Mouse (Mus musculus) B cell, adult 62 days (primary cell): ENCODE results near the gene Dvl1. TPM values are rescaled to one million over a fixed set of nuclear protein-coding genes. Genes with fewer than 3 reads are reported as not detected.

Experiments
- total RNA-seq: library from RNA; stranded (reverse); gene quantifications from 4 replicates; pipeline ENCODE4 v1.2.4, GENCODE M21; 2023

The Dvl1 gene
- 70.4 to 73.0 TPM (median 71.2 TPM) in 4 replicates for total RNA-seq

GRCm38 (mm10) chr4:155846871-155847578 lies at the start of gene Dvl1:
Gene Dvl1 (plus strand): TSS chr4:155847402.

GRCm38 (mm10) chr4:155802741-155803339 lies 44.4 kb upstream of the Dvl1 start, which contains the start of gene Mrpl20:
Gene Mrpl20 (plus strand): TSS chr4:155802878.

GRCm38 (mm10) chr4:155811929-155812664 lies 35.1 kb upstream of the Dvl1 start, which contains the start of gene Ccnl2:
Gene Ccnl2 (plus strand): TSS chr4:155812489.

GRCm38 (mm10) chr4:155831205-155831766 lies 15.9 kb upstream of the Dvl1 start, which contains the start of gene Aurkaip1:
Gene Aurkaip1 (plus strand): TSS chr4:155831272.

GRCm38 (mm10) chr4:155839483-155839910 lies 7.7 kb upstream of the Dvl1 start, which contains the start of gene Mxra8:
Gene Mxra8 (plus strand): TSS chr4:155839680.

GRCm38 (mm10) chr4:155863001-155863400 lies 15.8 kb downstream of the Dvl1 start, which contains the start of gene Tas1r3:
Gene Tas1r3 (minus strand): TSS chr4:155863362.

GRCm38 (mm10) chr4:155869317-155870033 lies 22.3 kb downstream of the Dvl1 start, which contains the start of the genes Cptp and Ints11:
Gene Cptp (minus strand): TSS chr4:155869440.
Gene Ints11 (plus strand): TSS chr4:155869546.

GRCm38 (mm10) chr4:155891551-155892001 lies 44.4 kb downstream of the Dvl1 start, which contains the start of the genes Pusl1 and Acap3:
Gene Pusl1 (minus strand): TSS chr4:155891781.
Gene Acap3 (plus strand): TSS chr4:155891822.

Other genes starting within 250 kb of the Dvl1 start
- 29.8 to 32.3 TPM (median 30.3 TPM) in 4 replicates for gene Slc35e2, start 246.0 kb upstream of the Dvl1 start, total RNA-seq
- gene Cdk11b, start 222.5 kb upstream of the Dvl1 start, total RNA-seq: 154 to 176 TPM (median 160 TPM) in 4 replicates
- not detected in 4 replicates for gene Gm10563, start 202.0 kb upstream of the Dvl1 start, total RNA-seq
- not detected in 4 replicates for gene Mmp23, start 194.0 kb upstream of the Dvl1 start, total RNA-seq
- 32.6 to 38.9 TPM (median 36.1 TPM) in 4 replicates for gene Mib2, start 178.2 kb upstream of the Dvl1 start, total RNA-seq
- gene Fndc10, start 153.1 kb upstream of the Dvl1 start, total RNA-seq: 3.5 to 4.2 TPM (median 3.5 TPM) in 4 replicates
- 73.6 to 87.0 TPM (median 79.3 TPM) in 4 replicates for gene Ssu72, start 142.6 kb upstream of the Dvl1 start, total RNA-seq
- 0.27 to 0.60 TPM (median 0.51 TPM) in 4 replicates for gene Tmem240, start 112.6 kb upstream of the Dvl1 start, total RNA-seq
- 43.7 to 60.2 TPM (median 50.2 TPM) in 4 replicates for gene Atad3a, start 86.3 kb upstream of the Dvl1 start, total RNA-seq
- 0.14 TPM in 1 of 4 replicates, not detected in the others for gene Vwa1, start 72.7 kb upstream of the Dvl1 start, total RNA-seq
- gene Tmem88b, start 61.5 kb upstream of the Dvl1 start, total RNA-seq: not detected in 4 replicates
- not detected in 4 replicates for gene Ankrd65, start 57.0 kb upstream of the Dvl1 start, total RNA-seq
- 33.6 to 45.8 TPM (median 44.3 TPM) in 4 replicates for gene Mrpl20, start 44.5 kb upstream of the Dvl1 start, total RNA-seq
- 218 to 240 TPM (median 224 TPM) in 4 replicates for gene Ccnl2, start 34.9 kb upstream of the Dvl1 start, total RNA-seq
- 68.9 to 81.9 TPM (median 72.2 TPM) in 4 replicates for gene Aurkaip1, start 16.1 kb upstream of the Dvl1 start, total RNA-seq
- 7.0 to 12.1 TPM (median 9.7 TPM) in 4 replicates for gene Mxra8, start 7.7 kb upstream of the Dvl1 start, total RNA-seq
- gene Tas1r3, start 16.0 kb downstream of the Dvl1 start, total RNA-seq: 0.47 to 1.2 TPM (median 1.0 TPM) in 4 replicates
- gene Cptp, start 22.0 kb downstream of the Dvl1 start, total RNA-seq: 8.7 to 10.9 TPM (median 9.2 TPM) in 4 replicates
- 40.8 to 62.5 TPM (median 53.3 TPM) in 4 replicates for gene Ints11, start 22.1 kb downstream of the Dvl1 start, total RNA-seq
- gene Pusl1, start 44.4 kb downstream of the Dvl1 start, total RNA-seq: 20.2 to 29.6 TPM (median 25.4 TPM) in 4 replicates
- 56.9 to 83.6 TPM (median 66.9 TPM) in 4 replicates for gene Acap3, start 44.4 kb downstream of the Dvl1 start, total RNA-seq
- 108 to 126 TPM (median 115 TPM) in 4 replicates for gene Ube2j2, start 96.4 kb downstream of the Dvl1 start, total RNA-seq
- gene C1qtnf12, start 114.9 kb downstream of the Dvl1 start, total RNA-seq: 1.3 to 4.5 TPM (median 2.2 TPM) in 4 replicates
- 2.3 to 2.6 TPM (median 2.6 TPM) in 4 replicates for gene B3galt6, start 145.2 kb downstream of the Dvl1 start, total RNA-seq
- gene Sdf4, start 145.5 kb downstream of the Dvl1 start, total RNA-seq: 113 to 137 TPM (median 123 TPM) in 4 replicates
- 7.1 to 10.8 TPM (median 9.4 TPM) in 4 replicates for gene Tnfrsf4, start 166.4 kb downstream of the Dvl1 start, total RNA-seq
- 11.4 to 20.8 TPM (median 16.6 TPM) in 4 replicates for gene Tnfrsf18, start 178.8 kb downstream of the Dvl1 start, total RNA-seq
- not detected in 4 replicates for gene Ttll10, start 212.0 kb downstream of the Dvl1 start, total RNA-seq